Mouse (Mus musculus) cerebellum, adult 2 months (tissue): ENCODE measurements at regions not wholly inside any gene's neighbourhood (a gene's known extent, or its start where the extent isn't known, plus 50 kb on each side); places are given as distances from the start of the nearest gene placed in this dataset.
"Not testable (repeated sequence)": the region's sequence is repeated elsewhere in the genome, so short reads cannot be mapped to it uniquely, and the experiment has no call there.

Experiments used
- DNase-seq, 2 experiments: peaks; one replicate each; pipeline ENCODE4 v3.0.0; 2021
- H3K27ac ChIP-seq: fragments of 200-500 bp; 2 replicates; pipeline ENCODE4 v1.5.1; 2012; ENCODE audit warnings: low read length, control low read depth, inconsistent platforms; ENCODE audit not compliant: insufficient read depth
- H3K27me3 ChIP-seq: fragments of 200-500 bp; 2 replicates; pipeline ENCODE4 v1.6.1; 2012; ENCODE audit warnings: inconsistent platforms, mild to moderate bottlenecking, low read length, moderate library complexity; ENCODE audit not compliant: control insufficient read depth, insufficient read depth
- H3K4me1 ChIP-seq: fragments of 200-500 bp; 2 replicates; pipeline ENCODE4 v1.6.1; 2011; ENCODE audit warnings: low read length; ENCODE audit not compliant: control insufficient read depth, insufficient read depth
- H3K4me3 ChIP-seq: fragments of 200-500 bp; replicated peaks from 2 replicates; pipeline ENCODE3; 2011; ENCODE audit warnings: mild to moderate bottlenecking, low read depth, low read length, control low read depth; ENCODE audit not compliant: insufficient read depth
- CTCF ChIP-seq: fragments of 200-500 bp; IDR thresholded peaks from 2 replicates; pipeline ENCODE4 v1.5.1; 2011; ENCODE audit warnings: low read depth, mild to moderate bottlenecking, control low read depth, low read length, moderate library complexity, borderline replicate concordance; ENCODE audit not compliant: insufficient read depth
- POLR2A ChIP-seq: fragments of 200-500 bp; IDR thresholded peaks from 2 replicates; pipeline ENCODE4 v1.6.1; 2011; ENCODE audit warnings: low read length, control low read depth, borderline replicate concordance; ENCODE audit not compliant: insufficient read depth
- WGBS: fragments of 180-500 bp; shearing (Covaris S2); methylation state at CpG from one replicate; pipeline ENCODE4 v1.1.7; 2018; 5-methylcytosine and 5-hydroxymethylcytosine counted together

GRCm38 (mm10) chr8:126814427-126814826, 131.2 kb downstream of the Tomm20 start:
- TF ChIP-seq CTCF (no peak), POLR2A (no peak)
- peaks cover 3% of the 10 kb centered on the region; the same call in 1 of the 2 replicates for H3K4me1 ChIP-seq
- no peak overlapping the region for H3K27ac ChIP-seq
- no peak for DNase-seq
- WGBS: 78% methylated on average over 4 of the region's 4 CpGs
- H3K4me3 ChIP-seq: no peak overlapping the region
- no peaks in the 10 kb centered on the region for H3K27me3 ChIP-seq

- TF ChIP-seq CTCF (peak; percentile 17; the same call in 1 of the 2 replicates), POLR2A (no peak)
- WGBS: 81% methylated on average over 4 of the region's 4 CpGs
Observed at GRCm38 (mm10) chr8:126813621-126814020, 132.0 kb downstream of the Tomm20 start.

DNA sequence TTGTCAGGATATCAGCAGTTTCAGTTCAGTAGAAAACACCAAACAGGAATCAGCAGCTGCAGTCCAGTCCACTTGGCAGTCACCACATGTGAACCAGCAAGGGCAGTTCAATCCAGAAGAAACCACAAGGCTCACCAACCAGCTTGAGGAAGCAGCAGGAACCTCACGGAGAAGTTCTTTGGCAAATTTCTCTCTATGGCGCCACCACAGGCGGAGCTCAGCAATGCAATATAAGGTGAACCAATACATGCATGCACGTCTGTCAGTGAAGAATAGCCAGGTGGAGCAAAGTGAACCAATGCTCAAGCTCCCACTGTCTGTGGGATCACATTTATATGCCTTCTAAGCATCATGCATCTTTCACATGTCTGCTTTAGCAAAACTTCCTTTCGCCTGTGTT, 132.9 kb downstream of the Tomm20 start:
- TF ChIP-seq POLR2A (no peak), CTCF (no peak)
- Histone ChIP-seq H3K27me3 (no peaks in the 10 kb centered on the region), H3K4me1 (peaks cover 3% of the 10 kb centered on the region; the same call in 1 of the 2 replicates), H3K4me3 (no peak overlapping the region), H3K27ac (no peak overlapping the region)
- no peak for DNase-seq
- 94% methylated on average over 5 of the region's 5 CpGs for WGBS

More at GRCm38 (mm10) chr8:126813621-126814020, 132.0 kb downstream of the Tomm20 start:
- no peak for DNase-seq
- H3K4me3 ChIP-seq: no peak overlapping the region
- H3K27ac ChIP-seq: no peak overlapping the region
- peaks cover 3% of the 10 kb centered on the region; the same call in 1 of the 2 replicates for H3K4me1 ChIP-seq
- H3K27me3 ChIP-seq: no peaks in the 10 kb centered on the region

GRCm38 (mm10) chr8:126811358-126811757, 134.3 kb downstream of the Tomm20 start:
- not testable (repeated sequence) for H3K27me3 ChIP-seq, H3K4me1 ChIP-seq, DNase-seq, H3K4me3 ChIP-seq, H3K27ac ChIP-seq
- 66% methylated on average over 2 of the region's 2 CpGs for WGBS

DNA sequence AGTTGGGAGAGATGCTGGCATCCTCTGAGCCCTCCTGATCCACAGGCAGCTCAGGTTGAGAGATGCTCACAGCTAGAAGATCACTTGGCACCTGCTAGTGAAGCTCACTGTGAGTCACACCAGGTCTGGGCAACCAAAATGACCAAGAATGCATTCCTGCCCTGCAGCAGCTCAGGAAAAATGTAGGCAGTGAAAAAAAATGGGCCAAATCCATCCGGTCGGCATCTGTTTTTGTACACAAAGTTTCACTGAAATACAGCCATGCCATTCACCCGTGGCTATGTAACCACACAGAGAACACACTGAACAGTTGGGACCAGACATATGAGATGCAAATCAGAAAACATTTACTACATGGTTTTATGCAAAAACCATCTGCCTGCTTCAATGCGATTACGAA, 135.1 kb downstream of the Tomm20 start:
- peak in 1 of 2 experiments; percentile 24 for DNase-seq
- no peak overlapping the region for H3K27ac ChIP-seq
- WGBS: 73% methylated on average over 5 of the region's 5 CpGs

GRCm38 (mm10) chr8:126809321-126809720, 136.3 kb downstream of the Tomm20 start:
- H3K27ac ChIP-seq: no peak overlapping the region
- peaks cover 3% of the 10 kb centered on the region; the same call in 1 of the 2 replicates for H3K4me1 ChIP-seq
- H3K27me3 ChIP-seq: no peaks in the 10 kb centered on the region
- WGBS: 94% methylated on average over 1 of the region's 1 CpGs
- no peak overlapping the region for H3K4me3 ChIP-seq
- TF ChIP-seq POLR2A (no peak), CTCF (no peak)
- DNase-seq: no peak

More for the DNA sequence above, 135.1 kb downstream of the Tomm20 start:
- no peak for TF ChIP-seq CTCF
- no peak for TF ChIP-seq POLR2A
- Histone ChIP-seq H3K4me3 (no peak overlapping the region), H3K27me3 (no peaks in the 10 kb centered on the region), H3K4me1 (peaks cover 3% of the 10 kb centered on the region; the same call in 1 of the 2 replicates)

DNA sequence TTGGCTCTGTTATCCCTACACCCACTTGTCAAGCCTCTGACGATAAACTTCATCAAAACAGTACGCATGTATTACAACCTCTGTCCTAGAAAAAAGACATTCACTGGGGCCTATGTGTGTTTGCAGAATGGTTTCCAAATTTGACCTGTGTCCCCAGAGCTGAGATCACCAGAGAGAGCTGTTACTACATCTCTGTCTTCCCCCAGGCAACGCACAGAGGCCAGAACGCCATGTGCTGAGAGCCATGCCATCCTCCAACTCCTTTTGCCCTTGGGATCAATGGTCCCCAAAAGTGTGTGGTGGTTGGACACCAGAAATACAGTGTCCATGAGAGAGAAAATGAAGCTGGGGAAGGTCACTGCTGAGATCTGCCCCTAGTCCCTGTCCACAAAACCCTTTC, 137.1 kb downstream of the Tomm20 start:
- TF ChIP-seq POLR2A: no peak
- TF ChIP-seq CTCF: no peak
- Histone ChIP-seq H3K27ac (no peak overlapping the region), H3K27me3 (no peaks in the 10 kb centered on the region), H3K4me1 (peaks cover 3% of the 10 kb centered on the region; the same call in 1 of the 2 replicates), H3K4me3 (no peak overlapping the region)
- 95% methylated on average over 4 of the region's 4 CpGs for WGBS
- no peak for DNase-seq

- TF ChIP-seq CTCF: no peak
- no peak for TF ChIP-seq POLR2A
- DNase-seq: no peak
- no peak overlapping the region for H3K27ac ChIP-seq
- H3K4me1 ChIP-seq: peaks cover 3% of the 10 kb centered on the region; the same call in 1 of the 2 replicates
- no peaks in the 10 kb centered on the region for H3K27me3 ChIP-seq
- H3K4me3 ChIP-seq: no peak overlapping the region
- WGBS: 68% methylated on average over 8 of the region's 8 CpGs
Observed at GRCm38 (mm10) chr8:126807171-126807768, 138.4 kb downstream of the Tomm20 start.
